Mouse (Mus musculus): ENCODE measurements around the gene Alpk3.
A peak's percentile ranks its signal among the peaks of the same experiment; 100 is the strongest.
"Not testable (repeated sequence)": the region's sequence is repeated elsewhere in the genome, so short reads cannot be mapped to it uniquely, and the experiment has no call there.

Alpk3 gene

GRCm38 (mm10) chr7:81131864-81132263 lies 74.5 kb downstream of the Alpk3 start:
- DNase-seq (ENCODE audit: low spot score in 2 of 2) = no peak

- DNase-seq (ENCODE audit: low spot score in 2 of 2) = peak in 1 of 2 experiments; percentile 42
These were observed 75.5 kb downstream of the Alpk3 start for GRCm38 (mm10) chr7:81132851-81133279.

GRCm38 (mm10) chr7:81133416-81133815 lies 76.0 kb downstream of the Alpk3 start:
- no peak for DNase-seq (ENCODE audit: low spot score in 2 of 2)

GRCm38 (mm10) chr7:81133941-81134340 lies 76.5 kb downstream of the Alpk3 start:
- DNase-seq (ENCODE audit: low spot score in 2 of 2) = no peak

- DNase-seq (ENCODE audit: low spot score in 2 of 2) = peak; percentile 36 to 71
These were observed 77.2 kb downstream of the Alpk3 start for GRCm38 (mm10) chr7:81134614-81135067.

GRCm38 (mm10) chr7:81137292-81137691 lies 79.9 kb downstream of the Alpk3 start:
- no peak for DNase-seq (ENCODE audit: low spot score in 2 of 2)

GRCm38 (mm10) chr7:81139100-81139499 lies 81.7 kb downstream of the Alpk3 start:
- peak in 1 of 2 experiments; percentile 56 for DNase-seq (ENCODE audit: low spot score in 2 of 2)

- no peak for DNase-seq (ENCODE audit: low spot score in 2 of 2)
These were observed 82.4 kb downstream of the Alpk3 start for GRCm38 (mm10) chr7:81139671-81140404.

- no peak for DNase-seq (ENCODE audit: low spot score in 2 of 2)
These were observed 84.1 kb downstream of the Alpk3 start for GRCm38 (mm10) chr7:81141541-81141940.

GRCm38 (mm10) chr7:81143056-81143455 lies 85.7 kb downstream of the Alpk3 start:
- not testable (repeated sequence) for DNase-seq (ENCODE audit: low spot score in 2 of 2)

GRCm38 (mm10) chr7:81149759-81150158 lies 92.4 kb downstream of the Alpk3 start:
- DNase-seq (ENCODE audit: low spot score in 2 of 2) = no peak

GRCm38 (mm10) chr7:81151216-81151615 lies 93.8 kb downstream of the Alpk3 start:
- no peak for DNase-seq (ENCODE audit: low spot score in 2 of 2)

GRCm38 (mm10) chr7:81152306-81152705 lies 94.9 kb downstream of the Alpk3 start:
- DNase-seq (ENCODE audit: low spot score in 2 of 2) = no peak

- no peak for DNase-seq (ENCODE audit: low spot score in 2 of 2)
These were observed 95.4 kb downstream of the Alpk3 start for GRCm38 (mm10) chr7:81152826-81153225.

- no peak for DNase-seq (ENCODE audit: low spot score in 2 of 2)
These were observed 95.9 kb downstream of the Alpk3 start for GRCm38 (mm10) chr7:81153327-81153726.

- DNase-seq (ENCODE audit: low spot score in 2 of 2) = not testable (repeated sequence)
These were observed 96.8 kb downstream of the Alpk3 start for GRCm38 (mm10) chr7:81154244-81154643.

- peak in 1 of 2 experiments; percentile 51 for DNase-seq (ENCODE audit: low spot score in 2 of 2)
These were observed 97.6 kb downstream of the Alpk3 start for GRCm38 (mm10) chr7:81154960-81155359.

All from urinary bladder, postnatal 36 days (tissue).